ENCODE assay signal across 22 mouse cellular contexts in the genomic region with DNA sequence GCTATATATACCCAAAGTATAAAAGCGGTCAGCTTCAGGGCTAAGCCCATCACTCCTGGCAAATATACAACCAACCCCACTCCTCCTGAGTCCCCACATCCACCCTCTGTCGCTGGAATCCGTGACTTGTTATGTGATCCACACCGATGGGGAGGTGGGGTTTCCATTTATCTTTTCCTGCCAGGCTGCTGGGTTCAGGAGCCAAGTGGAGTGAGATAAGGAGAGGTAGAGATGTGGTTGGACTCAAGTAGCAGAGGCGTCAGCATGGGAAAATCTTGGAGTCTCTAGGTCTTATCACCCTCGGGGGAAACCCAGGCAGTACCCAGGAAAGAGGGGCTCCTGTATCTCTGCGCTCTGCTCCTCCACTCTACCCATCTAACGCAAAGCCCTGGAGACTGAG. TPM values are rescaled to one million over a fixed set of nuclear protein-coding genes. Genes with fewer than 3 reads are reported as not detected.
DNase-seq lines count a peak whose midpoint lies in the region; ATAC-seq and TF ChIP-seq lines count a peak whose summit lies in the region.
"Had no signal": no experiment of that assay in that cellular context is flagged by ENCODE, and none has a peak within 500 bp of the region (broad histone marks: within the 10 kb centered on the region; RNA-seq: fewer than 3 reads in every experiment).

No protein-coding gene starts in this region.

- no peaks in the 10 kb centered on the region for H3K27me3 ChIP-seq in heart, adult 2 months (ENCODE audit: control insufficient read depth, insufficient read depth, low read length)
- no peaks in the 10 kb centered on the region for H3K27me3 ChIP-seq in heart, embryonic 15.5 days
- peaks cover 48% of the 10 kb centered on the region for H3K27me3 ChIP-seq in liver, embryonic 15.5 days
- H3K27me3 ChIP-seq: intestine, embryonic 15.5 days had no signal

- no peaks in the 10 kb centered on the region; the same call in 1 of the 2 replicates for H3K79me2 ChIP-seq in heart, adult 2 months (replicated peaks; ENCODE audit: control insufficient read depth, insufficient read depth, low read length)

- 33% methylated on average over 8 of the region's 8 CpGs for WGBS in heart, adult 2 months
- WGBS in heart, embryonic 15.5 days: 26% methylated on average over 8 of the region's 8 CpGs
- WGBS in liver, embryonic 15.5 days (ENCODE audit: insufficient replicate concordance): 12% methylated on average over 8 of the region's 8 CpGs

- no peaks in the 10 kb centered on the region for H3K9me3 ChIP-seq in heart, embryonic 15.5 days (replicated peaks)
- H3K9me3 ChIP-seq in liver, embryonic 15.5 days (replicated peaks): no peaks in the 10 kb centered on the region
- H3K9me3 ChIP-seq: embryonic facial prominence, embryonic 15.5 days; forebrain, embryonic 12.5 days; intestine, embryonic 15.5 days; midbrain, embryonic 12.5 days; neural tube, embryonic 15.5 days had no signal

- TF ChIP-seq EP300 in heart, adult 2 months (IDR thresholded peaks at IDR 0.05; ENCODE audit: insufficient read depth, low read depth, low read length): 0 out of 2 replicates have a peak, but pooled peaks have one; percentile 59

- no peak for TF ChIP-seq CTCF in heart, adult 2 months (IDR thresholded peaks at IDR 0.05)

- intact Hi-C loops in heart, adult 2 months (cut with DNase I): no loop called here
- intact Hi-C loops in heart, postnatal 14 days (cut with DNase I): no loop called here

- peak overlapping the region; percentile 37 for H3K4me2 ChIP-seq in heart, embryonic 15.5 days
- H3K4me2 ChIP-seq in liver, embryonic 15.5 days: peak overlapping the region; percentile 23; the same call in 1 of the 2 replicates
- H3K4me2 ChIP-seq: embryonic facial prominence, embryonic 15.5 days; forebrain, embryonic 12.5 days; hindbrain, embryonic 14.5 days; intestine, embryonic 15.5 days; midbrain, embryonic 12.5 days; neural tube, embryonic 15.5 days had no signal

- peak in 1 of 2 experiments; percentile 26 for DNase-seq in heart, adult 2 months
- DNase-seq in heart, postnatal 14 days: no peak
- peak; percentile 67 for DNase-seq in MEL-GATA-1-ER (ENCODE audit: extremely low read depth, low read depth)
- no peak for DNase-seq in MN1 (ENCODE audit: low spot score)
- no peak for DNase-seq in retina, postnatal 1 day
- DNase-seq in layer of hippocampus, postnatal 25 days (ENCODE audit: extremely low spot score in 1 of 2, low spot score in 1 of 2): no peak
- DNase-seq: adrenal gland, postnatal 10 days; cerebellum, adult 9-11 months; embryo, embryonic 11 days; left cerebral cortex, postnatal 4 days; lung, adult 18-20 months; lung, postnatal 4 days had no signal

- no peak overlapping the region for H3K4me3 ChIP-seq in heart, adult 2 months
- H3K4me3 ChIP-seq in heart, embryonic 15.5 days: no peak overlapping the region
- no peak overlapping the region for H3K4me3 ChIP-seq in liver, embryonic 15.5 days (replicated peaks)
- H3K4me3 ChIP-seq: embryonic facial prominence, embryonic 15.5 days; forebrain, embryonic 12.5 days; intestine, embryonic 15.5 days; midbrain, embryonic 12.5 days; myocyte; neural tube, embryonic 15.5 days had no signal

- H3K9ac ChIP-seq in heart, adult 2 months (ENCODE audit: low read depth, low read length): peak overlapping the region; percentile 13; the same call in 1 of the 2 replicates
- H3K9ac ChIP-seq in heart, embryonic 15.5 days: no peak overlapping the region
- H3K9ac ChIP-seq in liver, embryonic 15.5 days: no peak overlapping the region
- H3K9ac ChIP-seq: embryonic facial prominence, embryonic 15.5 days; forebrain, embryonic 12.5 days; hindbrain, embryonic 14.5 days; intestine, embryonic 15.5 days; midbrain, embryonic 12.5 days; neural tube, embryonic 15.5 days had no signal

- H3K4me1 ChIP-seq in heart, adult 2 months (ENCODE audit: control insufficient read depth, insufficient read depth, low read length): peaks cover 24% of the 10 kb centered on the region
- H3K4me1 ChIP-seq in heart, embryonic 15.5 days (replicated peaks): peaks cover 73% of the 10 kb centered on the region
- H3K4me1 ChIP-seq in liver, embryonic 15.5 days (replicated peaks): peaks cover 41% of the 10 kb centered on the region

- peak overlapping the region; percentile 80; the same call in 1 of the 2 replicates for H3K27ac ChIP-seq in heart, adult 2 months
- peak overlapping the region; percentile 95 for H3K27ac ChIP-seq in heart, embryonic 15.5 days
- no peak overlapping the region for H3K27ac ChIP-seq in liver, embryonic 15.5 days (replicated peaks)
- H3K27ac ChIP-seq: embryonic facial prominence, embryonic 15.5 days; forebrain, embryonic 12.5 days; hindbrain, embryonic 14.5 days; intestine, embryonic 15.5 days; midbrain, embryonic 12.5 days; neural tube, embryonic 15.5 days had no signal

- no peak for ATAC-seq in heart, embryonic 15.5 days (replicated peaks; ENCODE audit: insufficient number of reproducible peaks, insufficient read depth, low FRiP score, low read depth)
- peak; percentile 75 for ATAC-seq in liver, embryonic 15.5 days (ENCODE audit: insufficient read depth)
- ATAC-seq: intestine, embryonic 15.5 days had no signal

- TF ChIP-seq POLR2A in heart, adult 2 months (IDR thresholded peaks at IDR 0.05; ENCODE audit: insufficient read depth, low read depth, low read length): 0 out of 2 replicates have a peak, but pooled peaks have one; percentile 20

- H3K36me3 ChIP-seq in heart, adult 2 months (ENCODE audit: control insufficient read depth, insufficient read depth, low read length): no peaks in the 10 kb centered on the region; the same call in none of the 2 replicates
- H3K36me3 ChIP-seq in heart, embryonic 15.5 days: no peaks in the 10 kb centered on the region
- no peaks in the 10 kb centered on the region for H3K36me3 ChIP-seq in liver, embryonic 15.5 days (replicated peaks)
- H3K36me3 ChIP-seq: embryonic facial prominence, embryonic 15.5 days; forebrain, embryonic 12.5 days; intestine, embryonic 15.5 days; midbrain, embryonic 12.5 days; neural tube, embryonic 15.5 days had no signal

RNA-seq across cellular contexts. Expression of gene Smtnl2, which starts 3.6 kb away (rescaled TPM):
- total RNA-seq in heart, adult 2 months (2021): 10 to 100 TPM; 13.1 to 14.3 TPM
- 12.7 and 18.9 TPM in 2 replicates for polyA plus RNA-seq in heart, adult 2 months (2012; rRNA removed)
- 10 to 100 TPM; 27.1 to 30.5 TPM for total RNA-seq in heart, postnatal 14 days (2021)
- polyA plus RNA-seq in heart, embryonic 15.5 days (2015; fragmentation: Nextera tagmentation; extraction: Ambion mirVana): 114 and 133 TPM in 2 replicates
- 4.2 and 4.5 TPM in 2 replicates for polyA plus RNA-seq in liver, embryonic 15.5 days (2015; fragmentation: Nextera tagmentation; extraction: Ambion mirVana)
- 1 to 10 TPM; 2.0 to 3.0 TPM for total RNA-seq in layer of hippocampus, postnatal 25 days (2021)

RNA-seq across cellular contexts. Expression of gene Ggt6, which starts 20.2 kb away (rescaled TPM):
- not detected for total RNA-seq in heart, adult 2 months (2021)
- 0.20 TPM in 1 of 2 replicates, not detected in the other for polyA plus RNA-seq in heart, adult 2 months (2012; rRNA removed)
- under 1 TPM in 1 of 2 experiments, not detected in 1; 0.39 TPM for total RNA-seq in heart, postnatal 14 days (2021)
- polyA plus RNA-seq in heart, embryonic 15.5 days (2015; fragmentation: Nextera tagmentation; extraction: Ambion mirVana): 0.15 TPM in 1 of 2 replicates, not detected in the other
- 0.32 and 0.36 TPM in 2 replicates for polyA plus RNA-seq in liver, embryonic 15.5 days (2015; fragmentation: Nextera tagmentation; extraction: Ambion mirVana)
- under 1 TPM in 1 of 2 experiments, not detected in 1; 0.20 TPM for total RNA-seq in layer of hippocampus, postnatal 25 days (2021)
- total RNA-seq: left cerebral cortex, postnatal 4 days had no signal
- polyA plus RNA-seq: forebrain, embryonic 12.5 days; midbrain, embryonic 12.5 days; myocyte; neural tube, embryonic 15.5 days had no signal

RNA-seq across cellular contexts. Expression of gene Mybbp1a, which starts 26.0 kb away (rescaled TPM):
- 10 to 100 TPM; 42.7 to 46.1 TPM for total RNA-seq in heart, adult 2 months (2021)
- polyA plus RNA-seq in heart, adult 2 months (2012; rRNA removed): 21.8 and 30.6 TPM in 2 replicates
- 10 to 100 TPM; 38.0 to 38.4 TPM for total RNA-seq in heart, postnatal 14 days (2021)
- 57.8 and 83.8 TPM in 2 replicates for polyA plus RNA-seq in heart, embryonic 15.5 days (2015; fragmentation: Nextera tagmentation; extraction: Ambion mirVana)
- 66.0 and 70.7 TPM in 2 replicates for polyA plus RNA-seq in liver, embryonic 15.5 days (2015; fragmentation: Nextera tagmentation; extraction: Ambion mirVana)
- 10 to 100 TPM; 48.3 to 54.0 TPM for total RNA-seq in layer of hippocampus, postnatal 25 days (2021)

RNA-seq across cellular contexts. Expression of gene Tekt1, which starts 52.9 kb away (rescaled TPM):
- not detected for total RNA-seq in heart, adult 2 months (2021)
- 0.49 TPM in 1 of 2 replicates, not detected in the other for polyA plus RNA-seq in heart, adult 2 months (2012; rRNA removed)
- under 1 TPM in 1 of 2 experiments, not detected in 1; 0.26 TPM for total RNA-seq in heart, postnatal 14 days (2021)
- polyA plus RNA-seq in heart, embryonic 15.5 days (2015; fragmentation: Nextera tagmentation; extraction: Ambion mirVana): 0.72 and 1.1 TPM in 2 replicates
- not detected in 2 replicates for polyA plus RNA-seq in liver, embryonic 15.5 days (2015; fragmentation: Nextera tagmentation; extraction: Ambion mirVana)
- 1 to 10 TPM; 2.7 to 3.1 TPM for total RNA-seq in layer of hippocampus, postnatal 25 days (2021)
- polyA plus RNA-seq: myocyte; small intestine, adult 2 months had no signal
